Mouse (Mus musculus) spleen, adult 2 months (tissue): ENCODE results near the gene Fen1. TPM values are rescaled to one million over a fixed set of nuclear protein-coding genes. Genes with fewer than 3 reads are reported as not detected.
A peak's percentile ranks its signal among the peaks of the same experiment; 100 is the strongest.

Source experiments
- DNase-seq, 2 experiments: peaks; one replicate each; pipeline versions ENCODE4 v3.0.0 to v3.0.0-alpha.2; 2012 to 2021; ENCODE audit warnings: low spot score in 2 of 2, low read depth in 1 of 2
- H3K27ac ChIP-seq: fragments of 200-500 bp; 2 replicates; pipeline ENCODE4 v1.5.1; 2012; ENCODE audit warnings: low read length, inconsistent platforms; ENCODE audit not compliant: insufficient read depth
- H3K27me3 ChIP-seq: fragments of 200-500 bp; 2 replicates; pipeline ENCODE4 v1.6.1; 2012; ENCODE audit warnings: mild to moderate bottlenecking, moderate library complexity, low read length, inconsistent platforms; ENCODE audit not compliant: control insufficient read depth, insufficient read depth
- H3K36me3 ChIP-seq: fragments of 200-500 bp; 2 replicates; pipeline ENCODE4 v1.6.1; 2012; ENCODE audit warnings: mild to moderate bottlenecking, low read length, inconsistent platforms; ENCODE audit not compliant: control insufficient read depth, insufficient read depth
- H3K4me1 ChIP-seq: fragments of 200-500 bp; 2 replicates; pipeline ENCODE4 v1.6.1; 2011; ENCODE audit warnings: inconsistent platforms; ENCODE audit not compliant: control insufficient read depth, insufficient read depth, insufficient read length
- H3K4me3 ChIP-seq: fragments of 200-500 bp; 2 replicates; pipeline ENCODE4 v1.5.1; 2011; ENCODE audit warnings: mild to moderate bottlenecking, inconsistent platforms; ENCODE audit not compliant: insufficient read depth, insufficient read length; ENCODE audit errors: extremely low read depth
- CTCF ChIP-seq: fragments of 200-500 bp; IDR thresholded peaks from 2 replicates; pipeline ENCODE4 v1.5.1; 2011; ENCODE audit warnings: mild to moderate bottlenecking, inconsistent platforms; ENCODE audit not compliant: insufficient read depth, insufficient read length, insufficient replicate concordance; ENCODE audit errors: extremely low read depth
- POLR2A ChIP-seq: fragments of 200-500 bp; IDR thresholded peaks from 2 replicates; pipeline ENCODE4 v1.6.1; 2011; ENCODE audit warnings: low read depth, low read length, inconsistent platforms
- WGBS: fragments of 180-500 bp; shearing (Covaris S2); methylation state at CpG from one replicate; pipeline ENCODE4 v1.1.7; 2018; 5-methylcytosine and 5-hydroxymethylcytosine counted together
- polyA plus RNA-seq: library from polyadenylated mRNA; depleted of rRNA; stranded (reverse); fragments of >200 nt; gene quantifications from 2 replicates; pipeline ENCODE4 v1.2.3, GENCODE M21; 2012

The Fen1 gene
- polyA plus RNA-seq, 1 experiment, result 16.0 TPM

DNA sequence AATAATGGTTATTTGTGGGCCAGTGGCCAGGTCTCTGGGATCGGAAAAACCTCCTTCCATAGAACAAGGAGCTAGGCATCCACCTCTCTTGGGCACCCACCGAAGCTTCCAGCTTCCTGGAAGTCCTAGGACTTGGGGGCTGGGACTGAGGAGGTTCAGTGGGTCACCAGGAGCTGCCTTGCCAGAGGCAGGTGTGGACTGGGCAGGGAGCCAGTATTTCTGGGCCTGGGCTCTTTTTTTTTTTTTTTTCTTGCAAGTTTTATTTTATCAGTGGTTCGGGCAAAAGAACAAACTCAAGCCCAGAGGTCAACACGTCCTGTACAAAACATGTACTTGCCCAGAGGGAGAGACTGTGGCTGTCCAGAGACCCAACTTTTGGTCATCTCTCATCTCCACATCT is 21.8 kb upstream of the Fen1 start:
- Histone ChIP-seq H3K27ac (no peak overlapping the region), H3K4me3 (no peak overlapping the region), H3K4me1 (no peaks in the 10 kb centered on the region), H3K36me3 (no peaks in the 10 kb centered on the region), H3K27me3 (no peaks in the 10 kb centered on the region)
- WGBS, result 73% methylated on average over 4 of the region's 4 CpGs
- no peak for DNase-seq
- no peak for TF ChIP-seq POLR2A
- no peak for TF ChIP-seq CTCF

DNA sequence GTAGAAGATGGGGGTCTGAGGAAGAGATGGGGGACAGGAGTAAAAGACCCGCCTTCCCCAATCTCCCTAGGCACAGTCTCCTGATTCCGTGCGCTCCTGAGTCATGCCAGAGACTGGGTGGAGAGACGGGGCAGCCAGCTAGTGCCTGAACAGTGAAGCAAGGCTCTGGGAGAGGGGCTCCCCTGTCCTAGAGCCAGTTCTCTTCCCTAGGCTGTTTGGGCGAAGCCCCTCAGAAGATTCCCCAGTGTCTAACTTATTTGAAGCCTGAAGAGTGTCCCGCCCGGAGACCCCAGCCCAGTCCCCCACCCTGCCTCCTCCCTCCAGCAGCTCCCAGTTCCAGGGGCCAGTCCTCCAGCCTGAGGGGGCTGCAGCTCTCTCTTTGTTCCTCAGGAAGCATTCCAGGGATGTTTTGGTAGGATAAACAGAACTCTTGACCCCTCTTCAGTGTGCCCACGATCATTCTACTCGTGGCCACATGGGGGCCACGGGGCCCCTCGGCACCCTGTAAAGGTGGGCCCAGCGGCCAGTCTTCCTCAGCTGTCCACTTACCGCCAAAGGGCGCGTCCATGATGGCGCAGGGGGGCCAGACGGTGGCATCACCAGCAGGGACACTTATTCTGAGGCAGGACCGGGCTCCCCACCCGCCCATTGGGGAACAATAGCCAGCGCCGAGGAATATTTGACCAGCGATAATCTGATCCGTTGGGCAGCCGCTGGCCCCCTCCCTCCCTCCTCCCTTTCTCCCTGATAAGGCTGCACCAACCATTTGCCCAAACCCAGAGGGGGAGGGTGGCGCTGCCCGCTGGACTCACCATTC is 20.9 kb upstream of the Fen1 start:
- Histone ChIP-seq H3K4me1 (no peaks in the 10 kb centered on the region), H3K36me3 (no peaks in the 10 kb centered on the region), H3K27me3 (no peaks in the 10 kb centered on the region), H3K27ac (no peak overlapping the region), H3K4me3 (no peak overlapping the region)
- TF ChIP-seq POLR2A, result no peak
- no peak for TF ChIP-seq CTCF
- DNase-seq, result no peak
- WGBS, result 76% methylated on average over 26 of the region's 26 CpGs

DNA sequence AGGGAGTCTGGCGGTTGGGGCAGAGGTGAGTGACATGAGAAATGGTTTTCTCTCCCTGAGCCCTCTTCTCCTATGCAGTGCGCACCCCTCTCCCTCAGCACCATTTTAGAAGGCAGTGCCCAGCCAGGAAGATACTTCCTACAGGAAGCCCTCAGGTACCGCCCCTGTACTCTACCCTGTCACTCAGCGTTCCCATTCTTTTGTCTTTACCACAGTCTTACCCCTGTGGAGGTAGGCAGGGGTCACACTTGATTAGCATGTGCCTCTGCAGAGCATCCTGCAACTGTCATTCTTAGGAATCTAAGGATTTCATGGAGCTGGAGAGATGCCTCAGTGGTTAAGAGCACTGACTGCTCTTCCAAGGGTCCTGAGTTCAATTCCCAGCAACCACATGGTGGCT is 19.6 kb upstream of the Fen1 start:
- Histone ChIP-seq H3K27ac (no peak overlapping the region), H3K4me1 (no peaks in the 10 kb centered on the region), H3K27me3 (no peaks in the 10 kb centered on the region), H3K4me3 (no peak overlapping the region), H3K36me3 (no peaks in the 10 kb centered on the region)
- DNase-seq, result no peak
- 36% methylated on average over 4 of the region's 4 CpGs for WGBS
- no peak for TF ChIP-seq POLR2A
- TF ChIP-seq CTCF, result no peak

DNA sequence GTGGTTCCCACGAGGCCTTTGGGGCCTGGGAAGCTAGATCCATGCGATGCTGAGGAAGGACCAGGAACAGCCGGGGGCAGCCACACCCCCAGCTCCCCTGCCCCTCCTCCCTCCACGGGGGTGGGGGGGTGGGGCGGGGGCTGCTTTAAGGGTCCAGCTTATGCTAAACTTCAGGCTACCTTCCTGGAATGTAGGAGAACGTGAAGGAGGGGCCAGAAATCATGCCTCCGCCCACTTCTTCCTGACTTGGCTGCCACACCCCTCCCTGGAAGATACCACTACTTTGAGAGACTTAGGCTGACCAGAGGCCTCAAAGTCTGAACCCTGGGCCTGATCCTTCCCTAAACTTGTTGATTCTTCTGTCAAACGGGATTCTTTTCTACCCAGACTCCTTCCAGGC is 18.7 kb upstream of the Fen1 start:
- H3K36me3 ChIP-seq, result no peaks in the 10 kb centered on the region
- DNase-seq, result no peak
- TF ChIP-seq CTCF, result no peak
- no peak for TF ChIP-seq POLR2A
- WGBS, result 68% methylated on average over 8 of the region's 8 CpGs
- no peak overlapping the region for H3K4me3 ChIP-seq
- no peak overlapping the region for H3K27ac ChIP-seq
- H3K4me1 ChIP-seq, result no peaks in the 10 kb centered on the region
- no peaks in the 10 kb centered on the region for H3K27me3 ChIP-seq

DNA sequence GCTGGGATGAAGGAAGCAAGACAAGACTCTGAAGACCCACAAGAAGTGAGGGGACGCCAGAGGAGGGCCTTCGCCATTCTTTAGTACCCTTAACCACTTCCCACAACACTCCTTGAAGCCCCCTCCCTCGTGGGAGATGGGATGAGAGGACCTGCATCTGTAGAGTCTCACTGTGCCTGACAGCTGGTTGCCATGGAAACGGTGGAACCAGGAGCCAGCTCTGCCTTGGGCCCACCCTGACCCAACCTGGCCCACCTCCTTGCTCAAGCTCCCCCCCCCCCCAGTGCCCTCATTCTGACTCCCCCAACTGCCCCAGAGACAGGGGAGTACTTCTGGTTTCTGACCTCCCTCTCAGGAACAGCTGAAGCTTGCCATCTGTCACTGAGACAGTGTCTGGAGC is 17.6 kb upstream of the Fen1 start:
- 74% methylated on average over 4 of the region's 4 CpGs for WGBS

DNA sequence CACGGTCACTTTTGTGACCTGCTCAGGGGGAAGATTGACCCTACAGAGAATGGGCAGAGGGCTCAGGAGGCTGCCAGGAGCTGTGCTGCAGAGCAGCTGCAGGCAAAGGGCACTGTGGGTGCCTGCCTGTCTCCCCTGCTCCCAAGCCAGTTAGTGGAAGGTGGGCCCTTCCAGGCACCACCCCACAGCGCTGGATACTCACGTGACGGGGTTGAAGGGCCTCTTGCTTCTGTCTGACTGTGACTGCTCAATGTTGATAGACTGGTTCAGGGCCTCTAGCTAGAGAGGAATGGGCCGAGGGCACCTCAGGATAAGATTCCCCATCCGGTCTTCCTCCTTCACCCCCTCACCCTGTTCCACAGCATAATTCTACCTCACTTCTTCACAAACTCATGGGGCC is 15.6 kb upstream of the Fen1 start:
- H3K36me3 ChIP-seq, result no peaks in the 10 kb centered on the region
- H3K4me1 ChIP-seq, result no peaks in the 10 kb centered on the region
- no peak for DNase-seq
- H3K27me3 ChIP-seq, result no peaks in the 10 kb centered on the region
- H3K4me3 ChIP-seq, result no peak overlapping the region
- H3K27ac ChIP-seq, result no peak overlapping the region
- no peak for TF ChIP-seq CTCF
- no peak for TF ChIP-seq POLR2A
- 89% methylated on average over 6 of the region's 6 CpGs for WGBS

More for the DNA sequence above, 17.6 kb upstream of the Fen1 start:
- Histone ChIP-seq H3K27me3 (no peaks in the 10 kb centered on the region), H3K4me1 (no peaks in the 10 kb centered on the region), H3K36me3 (no peaks in the 10 kb centered on the region), H3K4me3 (no peak overlapping the region), H3K27ac (no peak overlapping the region)
- TF ChIP-seq CTCF (no peak), POLR2A (no peak)
- DNase-seq, result no peak

DNA sequence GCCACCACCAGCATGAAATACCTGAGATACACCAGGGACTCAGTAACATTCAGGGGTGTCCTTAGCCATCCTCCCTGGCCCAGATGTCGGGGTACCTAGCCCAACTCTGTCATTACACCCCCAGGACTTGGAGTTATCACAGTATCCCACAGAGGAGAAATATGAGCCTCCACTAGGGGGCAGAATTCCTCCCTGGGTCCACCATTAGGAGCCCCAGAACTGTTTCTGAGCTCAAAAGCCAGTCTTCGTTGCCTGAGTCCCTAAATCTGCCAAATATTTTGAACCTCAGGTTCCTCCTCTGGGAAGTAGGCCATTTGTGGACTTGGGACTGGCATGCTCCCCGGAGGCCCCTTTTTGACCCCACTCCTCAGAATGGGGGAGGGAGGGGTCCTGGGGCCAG is 15.1 kb upstream of the Fen1 start:
- Histone ChIP-seq H3K27me3 (no peaks in the 10 kb centered on the region), H3K4me3 (no peak overlapping the region), H3K4me1 (no peaks in the 10 kb centered on the region), H3K27ac (no peak overlapping the region), H3K36me3 (no peaks in the 10 kb centered on the region)
- 40% methylated on average over 3 of the region's 3 CpGs for WGBS
- TF ChIP-seq POLR2A, result no peak
- TF ChIP-seq CTCF, result peak; percentile 12; the same call in 1 of the 2 replicates
- DNase-seq, result peak; percentile 8 to 27
